Mouse (Mus musculus): Measurements from ENCODE around the gene Psmc3. TPM values are rescaled to one million over a fixed set of nuclear protein-coding genes. Genes with fewer than 3 reads are reported as not detected.

The Psmc3 gene
- polyA plus RNA-seq, 1 experiment from 2014 or later, result 186 TPM

DNA sequence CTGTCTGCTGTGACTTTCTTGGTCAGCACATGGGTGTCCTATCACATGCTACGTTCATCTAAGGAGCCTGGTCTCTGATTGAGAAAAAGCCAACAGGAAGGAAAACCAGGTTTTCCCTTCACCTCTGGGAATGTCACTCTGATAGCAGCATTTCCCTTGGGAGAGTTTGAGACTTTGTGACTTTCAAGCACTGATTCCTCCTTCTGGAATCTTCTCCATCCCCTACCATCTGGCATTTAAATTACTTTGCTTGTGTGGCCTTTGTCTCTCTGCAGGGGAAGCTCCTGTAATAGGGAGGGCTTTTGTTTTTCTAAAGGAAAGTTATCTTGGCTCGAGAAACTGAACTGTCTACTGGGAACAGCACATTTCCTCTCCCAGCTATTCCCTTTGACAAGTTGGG is 30.7 kb upstream of the Psmc3 start:
- ATAC-seq (no peak), DNase-seq (ENCODE audit: low spot score) (no peak)
- no peak overlapping the region for H3K27ac ChIP-seq (ENCODE audit: low read length)
- H3K4me2 ChIP-seq (replicated peaks; ENCODE audit: low read depth, low read length), result no peak overlapping the region
- no peaks in the 10 kb centered on the region for H3K4me1 ChIP-seq (ENCODE audit: insufficient read depth, low read depth, low read length)
- WGBS, result 80% methylated on average over 2 of the region's 2 CpGs
- H3K36me3 ChIP-seq (ENCODE audit: insufficient read depth, low read length), result 0 out of 2 replicates have a peak, but pooled peaks cover 4% of the 10 kb centered on the region
- TF ChIP-seq CTCF (IDR thresholded peaks at IDR 0.05) (no peak), EP300 (IDR thresholded peaks at IDR 0.05) (no peak)
- no peaks in the 10 kb centered on the region for H3K27me3 ChIP-seq (replicated peaks; ENCODE audit: insufficient read depth, low read length)
- no peak overlapping the region for H3K4me3 ChIP-seq (ENCODE audit: low read depth, low read length)
- no peaks in the 10 kb centered on the region for H3K9me3 ChIP-seq (ENCODE audit: low read length)
- H3K9ac ChIP-seq (replicated peaks; ENCODE audit: low read depth), result no peak overlapping the region

DNA sequence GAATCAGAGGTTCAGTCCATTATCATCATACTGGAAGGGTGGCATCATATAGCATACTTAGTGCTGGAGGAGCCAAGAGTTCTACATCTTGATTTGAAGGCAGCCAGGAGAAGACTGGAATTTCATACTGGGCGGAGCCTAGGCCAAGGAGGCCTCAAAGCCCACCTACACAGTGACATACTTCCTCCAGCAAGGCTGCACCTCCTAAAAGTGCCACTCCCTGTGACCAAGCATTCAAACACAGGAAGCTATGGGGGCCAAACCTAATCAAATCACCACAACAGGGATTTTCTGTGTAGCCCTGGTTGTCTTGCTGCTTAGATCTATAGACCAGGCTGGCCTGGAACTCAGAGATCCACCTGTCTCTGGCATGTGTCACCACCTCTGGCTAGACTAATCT is 29.9 kb upstream of the Psmc3 start:
- no peak overlapping the region for H3K4me2 ChIP-seq (replicated peaks; ENCODE audit: low read depth, low read length)
- no peaks in the 10 kb centered on the region for H3K27me3 ChIP-seq (replicated peaks; ENCODE audit: insufficient read depth, low read length)
- no peak for TF ChIP-seq EP300 (IDR thresholded peaks at IDR 0.05)
- TF ChIP-seq CTCF (IDR thresholded peaks at IDR 0.05), result no peak
- H3K27ac ChIP-seq (ENCODE audit: low read length), result no peak overlapping the region
- no peaks in the 10 kb centered on the region for H3K4me1 ChIP-seq (ENCODE audit: insufficient read depth, low read depth, low read length)
- no peak for ATAC-seq
- no peaks in the 10 kb centered on the region for H3K9me3 ChIP-seq (ENCODE audit: low read length)
- H3K4me3 ChIP-seq (ENCODE audit: low read depth, low read length), result no peak overlapping the region
- WGBS, result 94% methylated on average over 1 of the region's 1 CpGs
- no peak for DNase-seq (ENCODE audit: low spot score)
- H3K36me3 ChIP-seq (ENCODE audit: insufficient read depth, low read length), result 0 out of 2 replicates have a peak, but pooled peaks cover 4% of the 10 kb centered on the region
- H3K9ac ChIP-seq (replicated peaks; ENCODE audit: low read depth), result no peak overlapping the region

DNA sequence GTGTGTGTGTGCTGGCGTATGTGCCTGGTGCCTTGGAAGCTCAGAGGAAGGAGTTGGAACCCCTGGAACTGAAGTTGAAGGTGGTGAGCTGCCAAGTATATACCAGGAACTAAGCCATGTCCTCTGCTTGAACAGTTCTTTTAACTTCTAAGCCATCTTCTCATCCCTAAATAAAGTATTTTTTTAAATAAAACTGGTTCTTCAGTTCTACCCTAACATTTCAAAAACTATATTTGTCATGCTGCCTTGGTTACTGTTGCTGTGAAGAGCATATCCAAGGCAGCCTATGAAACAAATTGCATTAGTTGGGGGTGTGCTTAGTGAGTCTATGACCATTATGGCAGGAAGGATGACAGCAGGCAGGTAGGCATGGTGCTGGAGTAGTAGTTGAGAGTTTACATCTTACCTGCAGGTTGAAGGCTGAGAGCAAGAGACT is 28.7 kb upstream of the Psmc3 start:
- 93% methylated on average over 1 of the region's 1 CpGs for WGBS
- DNase-seq (ENCODE audit: low spot score) (no peak), ATAC-seq (no peak)
- no peak overlapping the region for H3K4me3 ChIP-seq (ENCODE audit: low read depth, low read length)
- no peaks in the 10 kb centered on the region for H3K27me3 ChIP-seq (replicated peaks; ENCODE audit: insufficient read depth, low read length)
- no peaks in the 10 kb centered on the region for H3K36me3 ChIP-seq (ENCODE audit: insufficient read depth, low read length)
- no peak overlapping the region for H3K9ac ChIP-seq (replicated peaks; ENCODE audit: low read depth)
- no peak overlapping the region for H3K27ac ChIP-seq (ENCODE audit: low read length)
- H3K9me3 ChIP-seq (ENCODE audit: low read length), result no peaks in the 10 kb centered on the region
- TF ChIP-seq CTCF (IDR thresholded peaks at IDR 0.05) (no peak), EP300 (IDR thresholded peaks at IDR 0.05) (no peak)
- H3K4me2 ChIP-seq (replicated peaks; ENCODE audit: low read depth, low read length), result no peak overlapping the region
- no peaks in the 10 kb centered on the region for H3K4me1 ChIP-seq (ENCODE audit: insufficient read depth, low read depth, low read length)

DNA sequence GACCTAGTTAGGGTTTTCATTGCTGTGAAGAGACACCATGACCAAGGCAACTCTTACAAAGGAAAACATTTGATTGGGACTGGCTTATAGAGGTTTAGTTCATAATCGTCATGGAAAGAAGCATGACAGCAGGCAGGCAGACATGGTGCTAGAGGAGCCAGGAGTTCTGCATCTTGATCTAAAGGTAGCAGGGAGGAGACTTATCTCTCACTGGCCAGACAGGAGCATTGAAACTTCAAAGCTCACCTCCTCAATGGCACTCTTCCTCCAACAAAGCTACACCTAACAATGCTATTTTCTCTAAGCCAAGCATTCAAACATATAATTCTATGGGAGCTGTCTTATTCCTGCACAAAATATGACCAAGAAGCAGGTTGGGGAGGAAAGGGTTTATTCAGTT is 27.3 kb upstream of the Psmc3 start:
- WGBS, result 84% methylated on average over 1 of the region's 1 CpGs
- Histone ChIP-seq H3K27me3 (replicated peaks; ENCODE audit: insufficient read depth, low read length) (no peaks in the 10 kb centered on the region), H3K4me2 (replicated peaks; ENCODE audit: low read depth, low read length) (no peak overlapping the region)

DNA sequence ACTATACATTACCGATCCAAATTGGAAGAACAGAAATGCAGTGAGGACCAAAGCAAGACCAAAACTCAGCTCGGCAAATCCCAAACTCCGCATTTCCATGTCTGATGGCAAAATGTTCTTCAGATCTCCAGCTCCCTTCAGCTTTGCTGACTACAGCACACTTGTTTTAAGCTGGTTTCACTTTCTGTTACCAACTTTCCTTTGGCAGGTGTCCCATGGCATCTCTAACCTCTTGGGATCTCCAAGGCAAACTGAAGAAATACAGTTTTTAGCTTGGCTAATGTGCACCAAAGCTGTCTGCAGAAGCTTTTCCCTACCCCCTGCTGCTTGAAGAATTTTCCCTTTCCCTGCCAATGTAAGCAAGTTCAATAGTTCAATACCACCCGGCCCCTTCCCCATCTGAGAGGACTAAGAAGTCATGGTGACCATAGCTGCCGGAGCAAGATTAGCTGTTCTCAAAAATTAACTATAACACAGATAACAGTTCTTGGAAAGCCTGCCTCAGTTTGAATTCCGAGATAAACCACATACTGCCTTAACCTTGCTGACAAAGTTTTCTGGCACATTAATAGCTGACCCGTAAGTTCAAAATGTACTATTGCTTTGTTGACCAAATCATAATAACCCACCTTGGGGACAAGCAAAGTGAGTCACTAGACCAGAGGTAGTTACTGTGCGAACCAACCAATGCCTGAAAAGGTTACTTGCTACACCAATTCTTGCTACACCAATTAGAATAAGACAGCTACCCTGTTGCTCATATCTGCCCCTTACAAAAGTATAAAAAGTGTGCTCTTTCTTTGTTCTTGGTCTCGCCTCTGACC is 26.2 kb upstream of the Psmc3 start:
- 82% methylated on average over 9 of the region's 9 CpGs for WGBS
- peak; percentile 39 for DNase-seq (ENCODE audit: low spot score)

More for the DNA sequence above, 27.3 kb upstream of the Psmc3 start:
- Histone ChIP-seq H3K9me3 (ENCODE audit: low read length) (no peaks in the 10 kb centered on the region), H3K4me3 (ENCODE audit: low read depth, low read length) (no peak overlapping the region), H3K9ac (replicated peaks; ENCODE audit: low read depth) (no peak overlapping the region), H3K4me1 (ENCODE audit: insufficient read depth, low read depth, low read length) (no peaks in the 10 kb centered on the region), H3K27ac (ENCODE audit: low read length) (no peak overlapping the region), H3K36me3 (ENCODE audit: insufficient read depth, low read length) (no peaks in the 10 kb centered on the region)
- DNase-seq (ENCODE audit: low spot score) (no peak), ATAC-seq (no peak)
- TF ChIP-seq CTCF (IDR thresholded peaks at IDR 0.05), result no peak
- TF ChIP-seq EP300 (IDR thresholded peaks at IDR 0.05), result no peak

DNA sequence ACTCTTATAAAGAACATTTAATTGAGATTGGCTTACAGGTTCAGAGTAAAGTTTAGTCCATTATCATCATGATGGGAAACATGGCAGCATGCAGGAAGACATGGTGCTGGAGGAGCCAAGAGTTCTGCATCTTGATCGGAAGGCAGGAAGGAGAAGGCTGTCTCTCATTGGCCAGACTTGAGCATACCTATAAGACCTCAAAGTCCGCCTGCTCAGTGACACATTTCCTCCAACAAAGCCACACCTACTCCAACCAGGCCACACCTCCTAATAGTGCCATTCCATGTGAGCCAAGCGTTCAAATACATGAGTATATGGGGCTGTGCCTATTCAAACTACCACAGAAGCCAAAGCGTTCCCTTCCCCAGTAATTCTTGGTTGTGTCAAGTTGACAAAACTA is 22.6 kb upstream of the Psmc3 start:
- WGBS, result 66% methylated on average over 4 of the region's 4 CpGs
- no peak for ATAC-seq
- Histone ChIP-seq H3K9me3 (ENCODE audit: low read length) (no peaks in the 10 kb centered on the region), H3K4me2 (replicated peaks; ENCODE audit: low read depth, low read length) (no peak overlapping the region), H3K36me3 (ENCODE audit: insufficient read depth, low read length) (no peaks in the 10 kb centered on the region), H3K9ac (replicated peaks; ENCODE audit: low read depth) (no peak overlapping the region), H3K27me3 (replicated peaks; ENCODE audit: insufficient read depth, low read length) (no peaks in the 10 kb centered on the region), H3K4me3 (ENCODE audit: low read depth, low read length) (no peak overlapping the region), H3K27ac (ENCODE audit: low read length) (no peak overlapping the region), H3K4me1 (ENCODE audit: insufficient read depth, low read depth, low read length) (no peaks in the 10 kb centered on the region)
- TF ChIP-seq EP300 (IDR thresholded peaks at IDR 0.05) (no peak), CTCF (IDR thresholded peaks at IDR 0.05) (no peak)
- DNase-seq (ENCODE audit: low spot score), result no peak

More for the DNA sequence above, 26.2 kb upstream of the Psmc3 start:
- Histone ChIP-seq H3K4me3 (ENCODE audit: low read depth, low read length) (no peak overlapping the region), H3K36me3 (ENCODE audit: insufficient read depth, low read length) (no peaks in the 10 kb centered on the region), H3K9me3 (ENCODE audit: low read length) (no peaks in the 10 kb centered on the region), H3K4me1 (ENCODE audit: insufficient read depth, low read depth, low read length) (no peaks in the 10 kb centered on the region), H3K9ac (replicated peaks; ENCODE audit: low read depth) (no peak overlapping the region), H3K27me3 (replicated peaks; ENCODE audit: insufficient read depth, low read length) (no peaks in the 10 kb centered on the region), H3K27ac (ENCODE audit: low read length) (no peak overlapping the region), H3K4me2 (replicated peaks; ENCODE audit: low read depth, low read length) (no peak overlapping the region)
- no peak for ATAC-seq
- no peak for TF ChIP-seq CTCF (IDR thresholded peaks at IDR 0.05)
- no peak for TF ChIP-seq EP300 (IDR thresholded peaks at IDR 0.05)

All from lung, postnatal 0 days (tissue).